Mouse (Mus musculus) left cerebral cortex, postnatal 10 days (tissue): ENCODE measurements around the gene Fga. TPM values are rescaled to one million over a fixed set of nuclear protein-coding genes. Genes with fewer than 3 reads are reported as not detected.

ENCODE experiments used
- DNase-seq, 2 experiments: peaks; one replicate each; pipeline ENCODE4 v3.0.0; 2021 to 2022; ENCODE audit warnings: low spot score in 2 of 2, mixed read lengths in 1 of 2; ENCODE audit errors: extremely low spot score in 1 of 2
- intact Hi-C: fragments of 180-260 bp; cut with DNase I; formaldehyde crosslinking; loops from one replicate; pipeline ENCODE4 v1.15.1; 2025
- total RNA-seq, 2 experiments: library from RNA; stranded (reverse); gene quantifications; 2 replicates each; pipeline ENCODE4 v1.2.3; 2021

Fga gene
- total RNA-seq, 2 experiments from 2014 or later, result not detected

- DNase-seq, result no peak
- intact Hi-C loops, result no loop called here
These were observed 5.5 kb upstream of the Fga start for GRCm38 (mm10) chr3:83020387-83020786.

- intact Hi-C loops, result no loop called here
- DNase-seq, result no peak
These were observed 4.7 kb upstream of the Fga start for GRCm38 (mm10) chr3:83021176-83021575.

DNA sequence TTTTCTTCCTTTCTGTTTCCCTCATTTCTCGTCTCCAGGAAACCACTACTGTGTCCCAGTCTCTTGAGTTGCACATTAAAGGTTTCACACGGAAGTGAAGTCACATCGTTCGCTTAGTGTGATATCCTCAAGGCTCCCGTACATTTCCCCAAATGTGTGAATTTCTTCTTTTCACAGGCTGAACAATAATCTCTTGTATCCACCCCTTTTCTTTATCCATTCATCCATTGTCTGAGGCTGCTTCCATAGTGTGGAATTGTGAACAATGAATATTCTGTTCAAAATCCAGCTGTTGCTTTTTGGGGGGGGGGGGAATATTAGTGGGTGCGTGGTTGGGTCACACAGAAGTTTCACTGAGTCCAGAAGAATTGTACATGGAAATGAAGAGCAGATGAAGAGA lies 840 bp upstream of the Fga start:
- intact Hi-C loops, result no loop called here

GRCm38 (mm10) chr3:83027546-83028251 lies 1.8 kb downstream of the Fga start:
- intact Hi-C loops, result no loop called here
- DNase-seq, result no peak

More for the DNA sequence above, 840 bp upstream of the Fga start:
- DNase-seq, result no peak

DNA sequence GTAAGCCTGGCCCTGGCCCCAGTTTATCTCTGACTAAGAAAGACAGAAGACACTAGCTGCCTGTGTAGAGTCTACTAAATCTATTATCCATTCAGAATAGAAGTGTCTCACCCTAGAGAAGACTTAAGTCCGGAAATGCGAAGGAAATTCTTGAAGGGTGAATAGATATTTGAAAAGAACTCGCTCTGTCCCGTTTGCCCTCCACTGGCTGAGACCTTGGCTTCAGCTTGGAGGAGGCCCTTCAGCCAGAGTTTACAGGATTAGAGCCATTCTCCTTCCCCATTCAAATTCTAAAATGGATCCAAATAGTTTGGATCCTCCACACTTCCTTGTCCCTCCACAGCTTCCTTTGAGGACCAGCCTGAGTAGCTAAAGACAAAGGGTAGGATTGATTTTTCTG lies 4.5 kb downstream of the Fga start:
- no peak for DNase-seq
- intact Hi-C loops, result no loop called here

- intact Hi-C loops, result no loop called here
- no peak for DNase-seq
These were observed 7.0 kb downstream of the Fga start for GRCm38 (mm10) chr3:83032746-83033308.

DNA sequence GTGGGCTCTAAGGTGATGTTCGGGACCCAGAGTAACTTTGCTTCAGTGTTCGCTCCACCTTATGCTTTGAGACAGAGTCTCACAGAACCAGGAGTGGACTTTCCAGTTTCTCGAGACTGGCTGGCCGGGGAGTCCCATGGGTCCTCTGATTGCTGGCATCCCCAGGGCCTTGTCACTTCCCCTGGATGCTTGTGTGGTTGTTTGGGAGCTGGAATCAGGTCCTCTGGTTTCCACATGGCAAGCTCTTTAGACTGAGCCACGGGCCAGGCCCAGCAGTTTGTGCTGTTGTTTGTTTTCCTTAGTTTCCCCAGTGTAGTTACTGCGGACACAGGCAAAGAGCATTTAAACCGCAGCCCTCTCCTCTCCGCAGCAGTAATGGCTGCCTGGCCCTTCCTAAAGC lies 7.9 kb downstream of the Fga start:
- no peak for DNase-seq
- intact Hi-C loops, result no loop called here

- intact Hi-C loops, result no loop called here
- no peak for DNase-seq
These were observed 13.0 kb downstream of the Fga start for GRCm38 (mm10) chr3:83038865-83039264.

DNA sequence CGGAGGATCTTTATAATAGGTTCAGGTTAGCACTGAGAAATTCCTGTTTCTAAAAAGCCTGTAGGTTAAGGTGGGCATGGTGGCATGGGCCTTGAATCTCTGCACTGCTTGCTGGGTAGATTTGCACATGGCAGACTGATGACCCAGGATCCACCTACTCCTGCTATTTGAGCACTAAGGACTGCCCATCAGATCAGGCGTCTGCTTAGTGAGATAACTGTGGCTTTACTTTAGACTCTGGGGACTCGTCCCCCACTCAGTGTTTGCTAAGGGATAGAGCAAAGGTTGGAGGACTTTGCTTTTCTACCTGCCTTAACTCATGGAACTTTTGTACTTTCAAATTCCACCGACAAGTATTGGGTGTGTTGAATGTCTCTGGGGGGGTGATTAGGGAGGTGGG lies 13.8 kb downstream of the Fga start:
- no peak for DNase-seq
- intact Hi-C loops, result no loop called here

GRCm38 (mm10) chr3:83042451-83042850 lies 16.6 kb downstream of the Fga start:
- intact Hi-C loops, result no loop called here

GRCm38 (mm10) chr3:83046649-83047048 lies 20.8 kb downstream of the Fga start:
- intact Hi-C loops, result loop anchor here (5.0 kb wide), 1 partner anchor 169 kb away; the partner anchor contains the start of gene Rbm46
- DNase-seq, result no peak

More at GRCm38 (mm10) chr3:83042451-83042850, 16.6 kb downstream of the Fga start:
- no peak for DNase-seq

DNA sequence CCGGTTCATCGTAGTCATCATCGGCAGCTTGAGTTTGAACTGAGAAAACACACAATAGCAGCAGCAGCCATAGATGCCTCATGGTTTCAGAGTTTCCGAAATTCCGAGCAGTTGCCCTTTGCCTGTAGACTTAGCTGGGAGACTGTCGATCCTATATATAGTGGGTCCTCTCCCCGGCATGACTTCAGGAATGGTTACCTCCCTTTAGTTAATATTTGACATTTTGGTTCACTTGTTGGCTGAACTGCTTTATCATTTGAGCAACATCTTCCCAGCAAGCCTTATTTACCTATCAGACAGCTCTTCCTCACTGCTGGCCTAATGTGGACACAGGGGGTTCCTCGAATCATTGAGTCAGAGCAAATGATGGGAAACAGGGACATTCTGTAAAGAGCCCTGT lies 23.8 kb downstream of the Fga start, which contains the start of gene Fgb:
Gene Fgb (minus strand): TSS at position 184 of the 400 bp plus-strand sequence.
- intact Hi-C loops, result loop anchor here (5.0 kb wide), 1 partner anchor 172 kb away; the partner anchor contains the start of gene Rbm46

DNA sequence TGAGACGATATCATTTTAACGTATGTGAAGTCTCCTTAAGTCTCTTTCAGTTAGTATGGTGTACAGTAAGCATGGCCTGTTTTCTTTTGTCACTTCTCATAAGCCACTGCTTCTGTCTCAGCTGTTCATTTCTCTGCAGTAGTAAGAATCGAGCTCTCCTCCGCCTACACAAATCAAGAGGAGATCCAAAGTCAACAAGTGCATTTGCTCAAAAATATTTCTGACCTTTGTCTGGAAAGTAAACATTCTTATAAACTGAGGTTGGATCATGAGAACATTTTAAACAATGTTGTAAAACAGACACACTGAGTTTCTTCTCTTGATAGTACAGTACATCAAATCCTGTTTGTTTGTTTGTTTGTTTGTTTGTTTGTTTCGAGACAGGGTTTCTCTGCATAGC lies 24.8 kb downstream of the Fga start:
- intact Hi-C loops, result no loop called here

More for the DNA sequence above, 23.8 kb downstream of the Fga start, which contains the start of gene Fgb:
- DNase-seq, result no peak

DNA sequence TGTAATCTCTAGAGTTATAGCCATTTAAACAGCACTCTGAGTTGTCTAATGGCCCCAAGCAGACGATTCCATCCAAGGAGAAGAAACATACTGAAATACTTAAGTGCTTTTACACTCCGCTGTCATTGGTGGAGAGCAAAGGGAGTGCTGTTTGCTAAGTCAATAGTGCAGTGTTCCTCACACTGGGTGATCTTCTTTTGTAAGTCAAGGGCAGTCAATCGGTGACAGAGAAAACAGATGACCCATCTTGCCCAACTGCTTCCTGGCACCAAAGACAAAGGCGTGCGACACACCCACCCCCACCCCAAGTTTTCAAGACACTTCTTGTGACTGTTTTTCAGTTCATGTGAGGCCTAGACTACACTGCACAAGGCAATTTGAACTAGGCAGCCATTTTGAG lies 26.2 kb downstream of the Fga start:
- intact Hi-C loops, result no loop called here

More for the DNA sequence above, 24.8 kb downstream of the Fga start:
- no peak for DNase-seq

GRCm38 (mm10) chr3:83053126-83053525 lies 27.2 kb downstream of the Fga start:
- intact Hi-C loops, result loop anchor here (1.0 kb wide), 1 partner anchor 54 kb away; no protein-coding TSS in a partner anchor

More for the DNA sequence above, 26.2 kb downstream of the Fga start:
- DNase-seq, result no peak

GRCm38 (mm10) chr3:83053758-83054157 lies 27.9 kb downstream of the Fga start:
- intact Hi-C loops, result loop anchor here (1.0 kb wide), 1 partner anchor 54 kb away; no protein-coding TSS in a partner anchor
- peak in 1 of 2 experiments; percentile 23 for DNase-seq

More at GRCm38 (mm10) chr3:83053126-83053525, 27.2 kb downstream of the Fga start:
- DNase-seq, result no peak

- intact Hi-C loops, result loop anchor here (5.0 kb wide), 1 partner anchor 672 kb away; no protein-coding TSS in a partner anchor
- no peak for DNase-seq
These were observed 28.9 kb downstream of the Fga start for GRCm38 (mm10) chr3:83054759-83055158.

GRCm38 (mm10) chr3:83055281-83056038 lies 29.6 kb downstream of the Fga start, which contains the start of gene Plrg1:
TSS of gene Plrg1 (plus strand) at chr3:83055522.
- DNase-seq, result peak; percentile 97 to 99
- intact Hi-C loops, result loop anchor here (5.0 kb wide), 1 partner anchor 673 kb away; no protein-coding TSS in a partner anchor

GRCm38 (mm10) chr3:83057046-83057445 lies 31.2 kb downstream of the Fga start:
- intact Hi-C loops, result loop anchor here (5.0 kb wide), 1 partner anchor 675 kb away; no protein-coding TSS in a partner anchor
- DNase-seq, result no peak
